Mouse (Mus musculus): ENCODE measurements around the gene Gm17657. TPM values are rescaled to one million over a fixed set of nuclear protein-coding genes. Genes with fewer than 3 reads are reported as not detected.
"Not testable (repeated sequence)": the region's sequence is repeated elsewhere in the genome, so short reads cannot be mapped to it uniquely, and the experiment has no call there.

Gm17657 gene
- total and polyA plus RNA-seq, 3 experiments: 0.20 to 0.21 TPM; not detected in 1

DNA sequence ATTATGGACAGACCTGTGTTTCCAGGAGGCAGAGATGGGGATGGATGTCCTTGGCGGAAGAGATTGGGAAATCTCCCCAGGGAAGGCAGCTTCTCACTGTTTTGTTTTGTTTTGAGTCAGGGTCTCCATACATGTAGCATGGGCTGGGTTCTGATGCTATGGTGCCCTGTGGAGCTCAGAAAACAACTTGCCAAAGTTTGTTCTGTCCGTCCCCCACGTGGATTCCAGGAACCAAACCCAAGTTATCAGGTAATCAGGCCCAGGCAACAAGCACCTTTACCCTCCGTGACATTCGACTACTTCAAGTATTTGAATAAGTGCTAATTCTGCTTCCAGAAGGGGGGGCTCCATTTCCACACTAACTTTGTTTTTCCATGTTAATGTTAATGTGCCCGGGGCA is 49.9 kb downstream of the Gm17657 start:
- no peak for DNase-seq (ENCODE audit: extremely low read depth)
- dilution Hi-C loops (cut with MboI; ENCODE audit: extremely low pct_ligation_motif_present, extremely low pct_unique_long_range_greater_than_20kb, low sequenced_read_pairs): no loop called here
- no peak overlapping the region for H3K4me3 ChIP-seq (replicated peaks in 1 of 3; ENCODE audit: low read depth in 2 of 3, low read length in 2 of 3, poor library complexity in 1 of 3)
- H3K9ac ChIP-seq (ENCODE audit: insufficient read depth, low read depth): no peak overlapping the region
- TF ChIP-seq TBP (conservative IDR thresholded peaks at IDR 0.05; ENCODE audit: low read depth, low read length): no peak
- TF ChIP-seq USF2 (conservative IDR thresholded peaks at IDR 0.05; ENCODE audit: low read depth, low read length): no peak
- TF ChIP-seq ETS1 (conservative IDR thresholded peaks at IDR 0.05; ENCODE audit: low read depth, low read length): no peak
- TF ChIP-seq IRF4 (IDR thresholded peaks at IDR 0.05; ENCODE audit: low read depth, low read length): no peak
- no peak for TF ChIP-seq MAX (IDR thresholded peaks at IDR 0.05; ENCODE audit: low read length)
- TF ChIP-seq RCOR1 (conservative IDR thresholded peaks at IDR 0.05; ENCODE audit: low read depth, low read length): no peak
- TF ChIP-seq RAD21 (IDR thresholded peaks at IDR 0.05; ENCODE audit: low read depth, low read length): no peak
- no peak for TF ChIP-seq CTCF (conservative IDR thresholded peaks at IDR 0.05 in 1 of 2, IDR thresholded peaks at IDR 0.05 in 1 of 2; ENCODE audit: low read depth in 2 of 2, low read length in 2 of 2)
- no peak for TF ChIP-seq E2F4 (IDR thresholded peaks at IDR 0.05; ENCODE audit: insufficient replicate concordance, low read depth, low read length)
- no peak for TF ChIP-seq ZNF384 (IDR thresholded peaks at IDR 0.05; ENCODE audit: low read depth, low read length)
- no peak for TF ChIP-seq POLR2AphosphoS2 (IDR thresholded peaks at IDR 0.05; ENCODE audit: low read depth, low read length)
- no peak for TF ChIP-seq GABPA (IDR thresholded peaks at IDR 0.05; ENCODE audit: insufficient replicate concordance, low read depth, low read length)
- no peak for TF ChIP-seq UBTF (IDR thresholded peaks at IDR 0.05; ENCODE audit: low read depth, low read length)
- no peak for TF ChIP-seq CHD2 (IDR thresholded peaks at IDR 0.05; ENCODE audit: low read length)
- no peak for TF ChIP-seq SMC3 (IDR thresholded peaks at IDR 0.05; ENCODE audit: low read depth, low read length)
- no peak for TF ChIP-seq POLR2A (IDR thresholded peaks at IDR 0.05; ENCODE audit: low read depth, low read length)
- no peak for TF ChIP-seq NELFE (IDR thresholded peaks at IDR 0.05; ENCODE audit: low read depth, low read length)
- TF ChIP-seq BHLHE40 (IDR thresholded peaks at IDR 0.05; ENCODE audit: low read depth, low read length): no peak
- peaks cover 19 to 39% of the 10 kb centered on the region in 2 experiments for H3K4me1 ChIP-seq (ENCODE audit: control insufficient read depth in 1 of 2, insufficient read depth in 2 of 2)
- H3K4me2 ChIP-seq (ENCODE audit: insufficient read depth, low read depth, poor library complexity, severe bottlenecking): no peak overlapping the region
- no peaks in the 10 kb centered on the region for H3K27me3 ChIP-seq (replicated peaks)
- in situ Hi-C loops (cut with MboI; ENCODE audit: low pct_ligation_motif_present, low pct_unique_long_range_greater_than_20kb, low sequenced_read_pairs): no loop called here
- H3K79me2 ChIP-seq (replicated peaks; ENCODE audit: control insufficient read depth, extremely low read depth, insufficient read depth, poor library complexity, severe bottlenecking): peaks cover 10% of the 10 kb centered on the region
- peak overlapping the region; percentile 26; the same call in 1 of the 2 replicates for H3K27ac ChIP-seq (ENCODE audit: insufficient read depth, low read depth)
- H3K9me3 ChIP-seq (replicated peaks; ENCODE audit: low read length): peaks cover 5% of the 10 kb centered on the region
- peaks cover 7 to 13% of the 10 kb centered on the region in 2 experiments for H3K36me3 ChIP-seq (replicated peaks in 1 of 2; ENCODE audit: control insufficient read depth in 1 of 2, insufficient read depth in 1 of 2, low read length in 1 of 2)

DNA sequence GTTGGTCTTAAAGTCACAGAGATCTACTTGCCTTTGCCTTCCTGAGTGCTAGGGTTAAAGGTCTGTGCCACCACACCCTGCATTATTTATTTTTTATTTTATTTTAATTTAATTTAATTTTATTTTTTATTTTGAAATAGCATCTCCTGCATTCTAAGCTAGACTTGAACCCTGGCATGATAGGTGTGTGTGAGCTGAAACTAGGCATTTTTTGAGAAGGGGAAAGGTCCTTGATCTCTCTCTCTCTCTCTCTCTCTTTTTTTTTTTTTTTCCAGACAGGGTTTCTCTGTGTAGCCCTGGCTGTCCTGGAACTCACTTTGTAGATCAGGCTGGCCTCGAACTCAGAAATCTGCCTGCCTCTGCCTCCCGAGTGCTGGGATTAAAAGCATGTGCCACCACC is 50.5 kb downstream of the Gm17657 start:
- dilution Hi-C loops (cut with MboI; ENCODE audit: extremely low pct_ligation_motif_present, extremely low pct_unique_long_range_greater_than_20kb, low sequenced_read_pairs); H3K9ac ChIP-seq (ENCODE audit: insufficient read depth, low read depth); H3K4me3 ChIP-seq (replicated peaks in 1 of 3; ENCODE audit: low read depth in 2 of 3, low read length in 2 of 3, poor library complexity in 1 of 3); in situ Hi-C loops (cut with MboI; ENCODE audit: low pct_ligation_motif_present, low pct_unique_long_range_greater_than_20kb, low sequenced_read_pairs); H3K27ac ChIP-seq (ENCODE audit: insufficient read depth, low read depth); DNase-seq (ENCODE audit: extremely low read depth); H3K4me2 ChIP-seq (ENCODE audit: insufficient read depth, low read depth, poor library complexity, severe bottlenecking); H3K27me3 ChIP-seq (replicated peaks); H3K9me3 ChIP-seq (replicated peaks; ENCODE audit: low read length): not testable (repeated sequence)
- Histone ChIP-seq H3K79me2 (replicated peaks; ENCODE audit: control insufficient read depth, extremely low read depth, insufficient read depth, poor library complexity, severe bottlenecking) (peaks cover 12% of the 10 kb centered on the region), H3K36me3 (replicated peaks in 1 of 2; ENCODE audit: control insufficient read depth in 1 of 2, insufficient read depth in 1 of 2, low read length in 1 of 2) (peaks cover 8 to 19% of the 10 kb centered on the region in 2 experiments), H3K4me1 (ENCODE audit: control insufficient read depth in 1 of 2, insufficient read depth in 2 of 2) (peaks cover 19 to 39% of the 10 kb centered on the region in 2 experiments)
- peak; percentile 73 for TF ChIP-seq ZNF384 (IDR thresholded peaks at IDR 0.05; ENCODE audit: low read depth, low read length)

All from CH12.LX (cell line).